Mouse (Mus musculus): ENCODE results near the gene Hivep2.
A peak's percentile ranks its signal among the peaks of the same experiment; 100 is the strongest.

The Hivep2 gene

DNA sequence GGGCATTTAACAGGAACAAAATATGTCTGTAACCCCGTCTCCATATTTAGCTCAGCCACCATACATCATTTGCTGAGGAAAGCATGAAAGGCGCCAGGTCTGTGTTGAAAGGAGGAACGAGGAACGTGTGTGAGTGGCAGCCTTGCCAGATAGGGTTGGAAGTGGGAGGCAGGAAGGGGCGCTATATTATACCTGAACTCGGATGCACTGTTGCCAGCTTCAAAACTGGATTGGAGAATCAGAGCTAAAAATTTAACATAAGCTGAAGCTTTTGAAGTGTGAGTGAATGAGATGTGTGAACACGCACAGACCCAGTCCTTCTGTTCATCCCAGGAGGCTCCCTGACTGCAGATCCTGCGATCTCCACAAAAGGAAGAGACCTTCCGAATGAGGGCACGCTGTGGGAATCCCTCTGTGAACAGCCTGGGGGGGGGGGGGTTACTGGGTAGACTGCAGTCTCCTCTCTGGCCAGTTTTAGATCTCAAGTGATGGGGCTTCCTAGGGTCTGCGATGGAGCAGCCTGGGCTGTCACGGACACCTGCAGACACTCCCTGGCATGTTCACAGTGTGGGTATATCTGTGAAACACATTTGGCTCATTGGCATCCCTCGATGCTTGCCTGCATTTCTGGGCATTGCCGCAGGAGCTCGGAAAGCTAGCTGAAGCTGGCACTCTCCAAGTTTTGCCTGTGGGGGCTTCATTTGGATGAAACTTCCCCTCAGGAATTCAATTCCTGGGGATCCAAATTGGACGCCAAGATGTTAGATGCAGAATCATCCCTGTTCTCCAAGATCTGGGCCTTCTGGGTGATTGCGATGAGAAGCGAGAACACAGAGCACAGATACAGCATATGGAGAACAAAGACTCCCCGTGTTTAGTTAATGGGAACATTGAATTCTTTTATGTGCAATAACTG, 213.8 kb downstream of the Hivep2 start:
- DNase-seq, result no peak

DNA sequence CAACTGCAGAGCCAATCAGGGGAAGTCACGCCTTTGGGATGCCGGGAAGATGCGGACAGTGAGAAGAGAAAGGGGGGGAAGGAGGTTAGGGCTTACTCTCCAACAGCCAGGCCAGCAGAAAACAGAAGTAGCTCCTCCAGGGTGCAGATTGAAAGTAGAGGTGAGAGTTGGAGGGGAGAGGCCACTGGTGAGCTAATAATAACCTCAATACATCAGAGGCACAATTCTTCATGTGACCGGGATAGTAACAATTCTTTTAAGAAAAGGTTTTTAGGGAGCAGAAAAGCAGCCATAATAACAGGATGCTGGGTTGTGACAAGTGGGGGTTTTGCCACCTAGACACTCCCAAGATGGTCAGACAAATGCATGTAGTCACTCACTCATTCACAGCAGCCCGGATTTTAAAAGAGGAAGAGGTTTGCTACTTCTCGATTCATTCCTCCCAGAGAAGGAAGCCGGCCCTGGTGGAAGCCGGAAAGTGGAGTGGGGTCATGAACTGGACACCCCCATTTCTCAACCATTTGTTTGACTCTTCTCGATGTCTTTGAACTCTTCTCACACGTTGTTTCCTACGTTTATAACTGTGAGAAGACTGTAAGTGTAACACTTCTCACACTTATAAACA, 220.6 kb downstream of the Hivep2 start:
- no peak for DNase-seq

DNA sequence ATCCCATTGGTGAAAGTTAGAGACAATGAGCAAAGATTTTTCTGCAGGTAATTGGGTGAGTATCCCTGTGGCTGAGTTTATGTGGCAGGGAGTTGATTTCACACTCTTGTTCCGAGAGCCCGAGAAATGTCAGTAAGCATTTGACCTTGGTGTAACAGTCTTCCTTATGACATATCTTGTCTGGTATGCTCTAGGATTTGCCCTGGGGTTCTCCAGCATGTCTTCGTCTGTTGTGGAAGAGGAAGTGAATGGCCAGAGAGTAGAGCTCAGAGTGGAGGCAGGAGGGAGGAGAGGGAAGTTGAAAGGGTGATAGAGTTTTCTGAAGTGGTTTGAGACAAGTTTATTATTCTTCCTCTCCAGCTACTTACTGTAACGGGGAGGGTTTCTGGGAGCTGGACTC, 223.2 kb downstream of the Hivep2 start:
- DNase-seq, result no peak

DNA sequence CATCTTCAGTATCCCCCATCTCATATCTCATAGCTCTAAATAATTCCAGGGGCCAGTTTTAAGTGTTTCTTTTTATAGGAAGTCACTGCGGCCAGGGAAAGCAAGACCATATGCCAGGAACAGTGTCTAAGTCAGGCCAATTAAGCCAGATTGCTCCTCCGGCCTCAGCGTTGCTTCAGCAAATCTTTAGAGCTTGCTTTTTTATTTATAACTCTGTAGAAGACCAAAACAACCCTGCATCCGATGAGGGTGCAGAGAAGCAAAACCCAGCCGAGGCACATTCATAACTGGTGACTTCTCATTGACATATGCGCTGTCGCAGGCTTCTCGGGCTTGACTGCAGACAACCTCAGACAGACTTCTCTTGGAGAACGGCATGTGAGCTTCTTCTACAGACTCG, 225.3 kb downstream of the Hivep2 start:
- DNase-seq, result no peak

- no peak for DNase-seq
Measured at GRCm38 (mm10) chr10:14192156-14192555, 226.3 kb downstream of the Hivep2 start.

GRCm38 (mm10) chr10:14193702-14194101, 227.8 kb downstream of the Hivep2 start:
- DNase-seq, result no peak

DNA sequence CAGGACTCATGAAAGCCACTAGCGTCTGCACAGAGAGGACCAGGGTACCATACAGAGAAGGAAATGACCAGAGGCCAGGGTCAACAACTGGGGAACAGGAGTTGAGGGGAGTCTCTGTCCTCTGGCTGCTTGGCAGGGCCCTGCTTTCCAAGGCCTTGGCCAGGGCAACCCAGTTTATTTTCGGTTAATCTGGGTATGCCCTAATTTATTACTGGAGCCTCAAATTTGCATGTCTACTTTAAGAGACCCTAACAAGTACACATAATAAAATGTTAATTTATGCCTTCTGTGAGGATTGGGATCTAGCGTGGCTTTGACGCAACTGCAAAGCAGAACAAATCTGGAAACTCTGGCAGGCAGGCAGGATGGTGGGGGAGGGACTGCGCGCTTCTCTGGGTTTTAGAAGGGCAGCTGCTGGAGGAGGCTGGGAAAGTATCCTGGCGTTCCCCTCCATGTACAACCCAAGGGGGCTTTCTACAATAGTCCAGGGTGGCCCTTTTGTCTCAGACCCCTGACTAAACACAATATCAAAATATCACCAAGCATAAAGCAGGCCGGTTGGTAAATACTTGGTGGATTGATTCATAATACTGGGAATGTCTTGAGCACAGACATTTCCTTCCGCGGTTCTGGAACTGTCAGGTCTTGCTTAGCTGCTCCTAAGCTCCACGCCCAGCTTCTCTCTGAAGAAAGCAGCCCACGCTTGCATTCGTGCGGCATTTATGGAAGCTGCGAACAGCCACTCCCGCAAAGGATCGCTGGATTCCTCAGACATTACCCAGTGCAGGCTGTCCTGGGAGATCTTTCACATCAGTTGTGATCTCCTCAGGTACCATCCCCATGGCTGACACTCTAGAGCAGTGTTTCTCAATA, 230.1 kb downstream of the Hivep2 start:
- no peak for DNase-seq

DNA sequence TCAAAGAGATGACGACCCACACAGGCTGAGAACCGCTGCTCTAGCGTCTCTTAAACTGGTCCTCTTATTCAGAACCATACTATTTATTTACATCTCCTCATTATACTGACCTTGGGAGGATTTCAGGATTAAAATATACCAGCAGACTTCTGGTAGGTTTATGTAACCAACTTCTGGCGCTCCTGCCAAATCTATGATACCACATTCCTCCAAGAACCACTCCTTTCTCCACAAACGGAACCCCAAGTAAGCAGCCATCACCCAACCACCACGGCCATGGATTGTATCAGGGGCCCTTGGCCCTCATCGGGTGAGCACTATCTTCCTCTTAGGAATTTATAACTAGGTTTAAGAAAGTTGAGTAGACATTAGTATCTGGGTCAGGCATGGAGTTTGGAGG, 230.9 kb downstream of the Hivep2 start:
- DNase-seq, result no peak

DNA sequence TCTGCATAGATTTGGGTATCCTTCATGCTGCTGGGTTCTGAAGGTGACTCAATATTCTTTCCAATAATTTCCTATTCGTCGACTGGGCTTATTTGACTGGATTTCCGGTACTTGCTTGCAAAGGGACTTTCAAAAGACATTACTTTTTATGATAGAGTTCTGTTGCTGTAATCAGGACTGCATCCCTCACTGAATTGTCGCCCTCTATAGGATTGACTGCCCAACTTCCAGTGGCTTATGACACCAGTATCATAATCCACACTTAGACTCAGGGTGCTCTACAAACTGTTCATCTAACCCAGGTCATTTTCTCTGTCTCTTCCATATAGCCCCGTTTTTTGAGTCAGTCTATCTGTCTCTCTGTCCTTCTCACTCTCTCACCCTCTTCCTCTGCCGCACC, 231.4 kb downstream of the Hivep2 start:
- no peak for DNase-seq

- DNase-seq, result no peak
Measured at GRCm38 (mm10) chr10:14199332-14199731, 233.5 kb downstream of the Hivep2 start.

DNA sequence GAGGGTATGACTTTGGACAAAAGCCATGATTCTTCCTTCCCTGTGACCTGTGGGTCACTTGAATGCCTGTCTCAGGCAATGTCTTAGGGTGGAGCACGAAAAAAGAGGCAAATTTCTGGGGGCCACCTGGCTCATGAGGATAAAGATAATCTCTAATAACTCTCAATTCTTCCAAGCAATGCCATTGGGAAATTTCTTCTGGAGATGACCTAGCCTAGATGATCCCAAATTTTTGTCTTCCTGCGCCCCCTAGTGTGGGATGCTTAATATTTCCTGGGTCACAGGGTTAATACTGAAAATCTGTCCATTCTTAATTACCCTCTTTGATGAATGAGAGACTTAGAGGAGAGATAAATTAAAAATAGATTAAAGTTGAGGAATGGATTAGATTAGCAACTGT, 234.4 kb downstream of the Hivep2 start:
- peak; percentile 47 for DNase-seq
